Mouse (Mus musculus): Measurements from ENCODE around the gene Erbb2.

DNA sequence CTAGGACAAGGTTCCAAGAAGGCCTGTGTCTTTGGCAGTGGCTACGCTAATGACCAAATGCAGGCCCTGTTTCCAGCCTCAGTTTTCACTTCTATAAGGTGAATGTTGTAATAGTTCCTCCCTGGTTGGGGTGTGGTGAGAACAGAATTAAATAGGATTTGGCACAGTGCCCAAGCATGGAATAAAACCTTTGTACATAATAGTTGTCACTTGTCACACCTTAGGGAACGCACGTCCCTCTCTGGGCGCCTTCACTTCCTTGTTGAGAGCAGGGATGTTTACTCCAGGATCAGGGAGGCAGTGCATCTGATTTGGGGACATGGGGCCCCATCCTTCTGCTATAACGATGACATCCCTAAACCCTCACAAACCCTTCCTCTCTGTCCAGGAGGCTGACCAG, 16.2 kb downstream of the Erbb2 start:
- TF ChIP-seq CTCF (IDR thresholded peaks at IDR 0.05; ENCODE audit: extremely low read depth, insufficient read length, insufficient replicate concordance, low read depth, low read length) = no peak
- no peak for TF ChIP-seq POLR2A (IDR thresholded peaks at IDR 0.05; ENCODE audit: low read depth, low read length)

Measured in small intestine, adult 2 months (tissue).